Mouse (Mus musculus) natural killer cell, adult 2 months (primary cell): Measurements from ENCODE around the gene Gpr157.

Experiments
- DNase-seq, 2 experiments: peaks; one replicate each; pipeline ENCODE4 v3.0.0; 2022; ENCODE audit warnings: low spot score in 2 of 2

Gene Gpr157

DNA sequence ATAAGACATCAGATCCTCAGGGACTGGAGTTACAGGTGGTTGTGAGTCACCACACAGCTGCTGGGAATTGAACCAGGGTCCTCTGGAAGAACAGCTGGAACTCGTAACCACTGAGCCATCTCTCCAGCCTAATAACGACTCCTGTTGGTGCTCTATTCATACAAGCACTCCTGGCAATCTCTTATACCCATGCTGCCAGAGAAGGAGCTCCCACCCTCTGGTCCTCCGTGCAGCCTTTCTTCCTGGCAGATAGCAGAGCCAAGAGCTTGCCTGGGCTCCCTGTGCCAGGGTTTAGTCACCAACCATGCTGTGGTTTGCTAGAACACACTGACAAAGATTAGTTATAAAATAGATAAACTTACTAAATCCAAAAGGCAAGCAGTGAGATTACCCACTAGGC, 22.5 kb downstream of the Gpr157 start:
- DNase-seq = no peak

DNA sequence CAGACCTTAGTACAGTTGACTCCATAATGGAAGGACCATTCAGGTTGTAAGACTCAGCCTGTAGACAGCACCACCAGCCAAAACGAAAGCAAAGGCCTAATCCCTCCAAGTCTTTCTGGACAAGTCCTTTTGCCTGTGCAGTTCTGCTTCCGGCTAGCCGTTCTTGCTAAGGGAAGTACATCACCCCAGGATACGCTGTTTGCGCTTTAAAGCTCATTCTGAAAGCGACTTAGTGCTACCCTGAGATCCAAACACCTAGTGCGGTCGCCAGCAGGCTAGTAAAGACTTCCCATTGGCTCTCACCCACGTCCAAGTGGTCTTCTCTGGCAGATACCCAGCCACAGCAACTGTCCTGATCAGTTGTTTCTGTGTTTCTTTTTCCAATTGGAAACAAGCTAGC, 23.2 kb downstream of the Gpr157 start:
- no peak for DNase-seq

DNA sequence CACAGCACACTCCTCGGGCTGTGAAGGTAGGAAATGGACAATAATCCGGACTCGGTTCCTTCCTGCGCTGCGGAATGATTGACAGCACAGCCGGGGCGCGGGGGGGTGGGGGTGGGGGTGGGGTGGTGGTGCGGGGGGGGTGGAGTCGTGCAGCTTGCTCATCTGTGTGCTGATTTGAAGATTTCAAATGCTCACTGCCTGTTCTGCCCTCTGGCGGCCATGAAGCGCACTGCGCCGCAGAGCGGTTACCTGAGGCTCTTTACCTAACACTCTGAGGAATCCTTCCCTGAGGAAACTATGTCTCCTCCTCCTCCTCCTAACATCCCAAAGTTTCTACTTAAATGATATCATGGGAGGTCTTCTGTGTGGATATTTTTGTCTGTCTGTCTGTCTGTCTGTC, 25.7 kb downstream of the Gpr157 start:
- peak; percentile 16 to 67 for DNase-seq

DNA sequence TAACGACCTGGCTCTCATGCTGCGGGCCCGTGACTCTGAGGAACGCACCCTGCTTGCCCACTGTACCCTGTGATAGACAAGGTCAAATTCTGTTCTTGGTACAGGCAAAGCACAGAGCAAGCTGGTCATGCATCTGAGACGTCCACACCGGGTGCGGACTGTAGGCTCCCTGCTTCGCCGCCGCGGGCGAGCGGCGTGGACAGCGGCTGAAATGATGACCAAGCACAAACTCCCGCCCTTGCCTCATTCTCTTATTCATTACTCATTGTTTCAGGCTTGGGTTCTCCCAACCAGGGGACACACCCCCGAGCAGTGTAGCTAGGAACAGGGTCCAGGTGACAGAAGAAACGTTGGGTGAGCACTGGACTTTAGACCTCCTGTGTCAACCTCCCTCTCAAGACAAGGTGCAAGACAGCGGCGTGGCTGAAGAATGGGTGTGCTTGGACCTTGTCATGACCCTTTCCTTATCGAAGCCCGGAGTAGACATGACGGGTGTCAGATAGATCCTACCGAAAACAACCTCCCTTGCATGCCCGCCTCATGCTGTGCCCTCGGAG, 27.4 kb downstream of the Gpr157 start:
- DNase-seq = no peak

DNA sequence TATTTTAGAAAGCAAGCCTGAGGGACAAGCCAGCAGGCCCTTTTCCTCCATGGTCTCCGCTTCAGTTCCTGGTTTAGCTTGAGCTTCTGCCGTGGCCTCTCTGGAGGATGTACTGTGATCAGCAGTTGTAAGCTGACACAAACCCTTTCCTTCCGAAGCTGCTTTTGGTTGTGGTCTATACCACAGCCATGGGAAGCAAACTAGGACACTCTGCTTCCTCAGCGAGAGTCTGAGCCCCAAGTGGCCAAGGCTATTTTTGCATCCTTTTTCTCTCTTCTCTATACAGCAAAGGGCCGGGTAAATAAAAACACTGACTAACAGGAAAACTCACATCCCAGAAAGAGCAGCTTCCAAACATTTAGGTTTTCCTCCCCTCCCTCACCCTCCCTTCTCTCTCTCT, 30.1 kb downstream of the Gpr157 start:
- no peak for DNase-seq

DNA sequence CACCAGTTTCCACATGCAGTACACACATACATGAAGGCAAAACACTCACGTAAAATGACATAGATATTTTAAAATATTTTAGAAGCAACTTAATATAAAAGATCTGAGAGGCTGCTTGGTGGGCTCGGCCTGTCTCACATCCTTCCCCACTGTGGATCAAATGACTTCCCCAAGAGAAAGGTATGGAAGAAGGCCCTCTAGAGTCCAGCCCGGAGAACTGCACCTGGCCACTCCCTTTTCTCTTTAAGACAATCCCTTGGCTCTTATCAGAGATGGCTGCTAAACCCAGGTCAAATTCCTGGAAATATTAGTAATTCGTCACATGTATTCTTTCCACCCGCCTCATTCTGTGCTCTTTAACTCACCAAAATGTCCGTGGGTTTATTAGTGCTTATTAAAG, 31.0 kb downstream of the Gpr157 start:
- no peak for DNase-seq

DNA sequence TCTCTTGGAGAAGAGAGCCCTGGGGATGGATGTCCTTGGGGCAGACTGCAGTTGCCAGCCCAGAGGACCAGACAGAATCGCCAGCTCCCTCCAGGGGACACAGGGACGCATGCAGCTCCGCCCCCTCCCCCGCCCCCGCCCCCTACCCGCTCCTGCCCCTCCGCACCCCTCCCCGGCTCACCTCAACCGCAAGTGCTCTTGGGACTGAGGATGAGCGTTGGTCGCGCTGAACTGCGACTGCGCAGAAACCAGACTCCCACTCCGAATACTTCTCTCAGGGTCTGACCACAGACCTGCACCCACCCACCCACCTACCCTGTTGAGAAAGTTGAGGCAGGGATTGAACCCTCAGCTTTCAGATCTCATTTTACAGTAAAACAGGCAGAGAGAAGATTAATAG, 31.9 kb downstream of the Gpr157 start, which contains the start of gene Slc2a5:
TSS of gene Slc2a5 (plus strand) at position 229 of the 400 bp plus-strand sequence.
- no peak for DNase-seq

DNA sequence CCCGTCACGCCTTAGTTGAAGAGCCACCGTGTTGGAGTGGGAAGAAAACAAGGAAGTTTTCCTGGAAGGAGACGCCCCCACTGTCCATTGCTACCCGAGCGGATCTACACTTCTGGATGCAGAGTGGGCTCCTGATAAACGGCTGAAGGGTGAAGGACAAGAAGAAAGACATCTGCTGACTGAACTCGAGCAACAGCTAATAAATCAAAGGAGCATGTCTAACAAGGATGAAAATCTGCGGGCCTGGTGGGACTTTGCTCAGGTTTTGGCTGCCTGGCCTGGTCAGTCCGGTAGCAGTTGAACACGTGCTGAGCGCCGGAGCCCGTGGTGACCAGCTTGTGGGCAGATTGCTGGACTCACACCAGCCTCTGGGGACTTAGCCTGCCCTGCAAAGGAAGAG, 32.5 kb downstream of the Gpr157 start:
- DNase-seq = no peak

DNA sequence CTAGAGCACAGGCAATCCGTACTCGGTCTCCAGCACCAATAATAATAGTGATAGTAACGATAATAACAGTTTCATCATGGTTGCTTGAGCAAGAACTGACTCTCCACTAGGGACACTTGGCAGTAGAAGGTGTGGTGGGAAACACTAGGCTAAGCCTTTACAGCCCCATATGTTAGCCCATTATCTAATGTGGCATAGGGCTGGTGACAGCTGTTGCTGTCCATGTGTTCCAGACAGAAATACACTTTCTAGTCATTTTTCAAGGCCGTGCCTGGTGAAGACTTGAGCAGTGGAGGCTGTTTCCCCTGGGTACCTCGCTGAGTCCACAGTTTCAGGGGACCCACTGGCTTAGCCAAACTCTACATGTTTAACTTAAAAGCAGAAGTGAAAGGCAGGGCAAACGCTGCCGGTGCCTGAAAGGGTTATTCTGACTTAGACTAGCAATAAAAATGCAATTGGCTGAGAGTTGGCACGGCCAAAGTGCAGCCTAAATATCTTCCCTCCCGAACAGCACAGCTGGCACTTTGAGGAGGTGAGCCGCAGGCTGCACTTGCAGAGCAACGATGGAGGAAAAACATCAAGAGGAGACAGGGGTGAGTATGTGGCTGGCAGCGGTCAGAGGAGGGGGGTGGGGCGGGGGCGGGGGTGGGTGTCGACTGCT, 33.1 kb downstream of the Gpr157 start:
- DNase-seq = peak in 1 of 2 experiments; percentile 27

DNA sequence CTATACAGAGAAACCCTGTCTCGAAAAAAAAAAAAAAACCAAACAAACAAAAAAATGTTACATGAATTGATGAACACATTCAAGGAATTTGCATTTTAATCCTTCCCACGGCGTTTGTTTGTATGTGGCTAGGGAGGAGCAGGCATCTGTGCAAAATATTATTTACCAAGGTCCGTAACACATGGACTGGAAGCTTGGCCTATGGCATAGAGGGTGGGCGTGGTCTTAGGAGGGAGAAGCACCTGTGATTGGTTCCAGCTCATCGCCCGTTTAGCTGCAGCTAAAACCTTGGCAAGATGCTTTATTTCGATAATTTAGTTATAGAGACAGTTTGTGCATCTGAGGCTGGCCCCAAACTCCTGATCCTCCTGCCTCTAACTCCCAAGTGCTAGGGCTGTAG, 34.3 kb downstream of the Gpr157 start:
- DNase-seq = no peak

DNA sequence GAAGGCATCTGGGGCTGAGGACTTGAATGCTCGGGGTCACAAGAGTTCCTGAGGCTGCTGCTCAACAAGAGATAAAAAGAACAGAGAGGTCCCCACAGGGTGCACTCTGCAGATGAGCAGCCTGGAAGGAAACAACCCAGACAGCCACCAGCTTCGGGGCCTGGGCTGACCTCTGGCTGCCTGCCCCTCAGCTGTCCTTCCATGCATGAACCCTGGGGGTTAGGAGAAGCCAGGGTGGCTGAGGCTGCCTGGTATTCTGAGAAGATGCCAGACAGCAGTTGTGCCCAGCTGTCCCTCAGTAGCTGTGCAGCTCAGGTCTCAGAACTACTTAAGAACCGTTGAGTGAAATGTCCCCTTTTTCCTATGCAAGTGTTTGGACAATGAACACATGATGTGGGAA, 35.3 kb downstream of the Gpr157 start:
- no peak for DNase-seq

DNA sequence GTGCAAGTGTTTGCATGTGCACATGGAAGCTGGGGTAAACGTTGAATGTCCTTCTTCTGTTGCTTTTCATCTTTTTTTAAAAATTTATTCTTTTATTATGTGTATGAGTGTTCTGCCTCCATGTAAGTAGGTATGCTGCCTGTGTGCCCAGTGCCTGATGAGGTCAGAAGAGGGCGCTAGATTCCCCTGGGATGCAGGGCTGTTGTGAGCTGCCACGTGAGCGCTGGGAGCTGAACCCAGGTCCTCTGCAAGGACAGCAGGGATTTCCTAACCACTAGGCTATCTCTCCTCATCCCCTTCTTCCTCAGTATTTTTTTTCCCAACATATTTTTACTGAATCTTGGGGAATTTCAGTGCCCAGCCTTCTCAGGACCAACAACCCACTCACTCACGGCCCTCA, 39.2 kb downstream of the Gpr157 start:
- DNase-seq = no peak

DNA sequence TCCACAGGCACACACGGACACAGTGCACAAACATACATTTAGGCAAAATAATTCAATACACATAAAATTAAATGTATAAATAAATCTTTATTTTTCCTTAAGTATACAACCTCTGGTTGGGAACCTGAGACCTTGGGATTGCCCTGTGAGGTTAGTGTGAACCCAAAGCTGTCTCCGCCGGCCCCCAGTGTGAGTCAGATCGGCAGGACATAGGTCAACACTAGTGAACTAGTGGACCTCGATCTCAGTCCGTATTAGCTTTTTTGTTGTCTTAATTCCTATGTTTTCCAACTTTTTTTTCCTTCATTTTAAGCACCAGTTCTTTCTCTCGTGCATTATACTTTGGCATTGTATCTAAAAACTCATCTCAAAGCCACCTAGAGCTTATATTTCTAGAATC, 40.7 kb downstream of the Gpr157 start:
- DNase-seq = no peak

DNA sequence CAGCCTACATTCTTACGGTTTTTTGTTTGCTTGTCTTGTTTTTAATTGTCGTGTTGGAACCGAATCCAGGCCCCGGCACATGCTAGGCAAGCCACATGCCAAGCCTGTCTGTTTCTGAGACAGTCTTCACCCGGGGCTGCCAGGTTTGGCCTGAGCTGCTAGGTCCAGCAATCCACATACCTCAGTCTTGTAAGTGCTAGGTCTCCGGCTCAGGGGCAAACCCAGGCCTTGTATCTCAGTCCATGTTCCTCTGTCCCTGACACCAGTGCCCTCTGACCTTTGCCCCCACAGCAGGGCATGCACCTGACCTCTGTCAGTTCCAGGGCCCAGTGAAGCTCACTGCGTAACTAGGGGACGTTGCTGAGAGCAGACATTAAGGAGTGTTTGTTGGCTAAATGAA, 41.4 kb downstream of the Gpr157 start:
- no peak for DNase-seq

DNA sequence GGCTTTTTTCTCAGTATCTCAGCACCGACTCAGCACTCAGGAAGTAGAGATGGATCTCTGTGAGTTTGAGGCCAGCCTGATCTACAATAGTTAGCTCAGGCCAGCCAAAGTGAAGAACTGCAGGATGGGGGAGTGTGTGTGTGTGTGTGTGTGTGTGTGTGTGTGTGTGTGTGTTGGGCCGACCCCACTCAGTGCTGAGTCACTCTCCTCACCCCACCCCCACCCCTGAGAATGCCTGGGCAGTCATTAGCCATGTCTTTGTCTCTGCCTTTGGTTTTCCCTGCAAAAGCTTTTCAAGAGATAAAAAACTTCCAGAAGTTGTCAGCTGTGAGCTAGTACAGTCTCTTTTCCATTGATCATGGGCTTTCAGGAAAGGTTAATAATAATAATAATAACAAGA, 43.5 kb downstream of the Gpr157 start:
- no peak for DNase-seq

DNA sequence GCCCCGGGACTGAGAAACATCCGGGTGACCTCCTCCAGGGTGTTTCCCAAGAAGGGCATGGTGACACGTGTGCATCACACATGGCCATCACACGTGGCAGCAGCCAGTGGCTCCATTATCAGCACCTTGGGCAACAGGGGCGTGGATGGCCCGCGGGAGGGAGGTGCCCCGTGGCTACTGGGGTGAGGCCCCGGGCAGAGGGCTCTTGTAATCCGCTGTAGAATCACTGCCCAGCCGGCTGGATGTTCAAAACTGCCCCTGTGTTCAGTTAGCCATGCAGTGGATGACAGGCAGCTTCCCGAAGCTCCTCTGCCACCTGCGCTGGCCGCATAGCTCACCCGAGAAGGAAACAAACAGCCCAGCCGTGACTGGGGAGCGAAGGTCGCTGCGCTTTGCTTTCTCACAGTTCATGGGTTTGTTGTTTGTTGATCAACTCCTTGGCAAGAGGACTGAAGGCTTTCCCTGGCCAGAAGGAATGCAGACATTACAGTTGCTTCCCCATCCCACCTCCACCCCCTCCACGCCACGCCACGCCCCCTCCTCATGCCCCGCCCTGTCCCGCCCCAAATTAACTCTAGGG, 45.6 kb downstream of the Gpr157 start:
- DNase-seq = no peak

DNA sequence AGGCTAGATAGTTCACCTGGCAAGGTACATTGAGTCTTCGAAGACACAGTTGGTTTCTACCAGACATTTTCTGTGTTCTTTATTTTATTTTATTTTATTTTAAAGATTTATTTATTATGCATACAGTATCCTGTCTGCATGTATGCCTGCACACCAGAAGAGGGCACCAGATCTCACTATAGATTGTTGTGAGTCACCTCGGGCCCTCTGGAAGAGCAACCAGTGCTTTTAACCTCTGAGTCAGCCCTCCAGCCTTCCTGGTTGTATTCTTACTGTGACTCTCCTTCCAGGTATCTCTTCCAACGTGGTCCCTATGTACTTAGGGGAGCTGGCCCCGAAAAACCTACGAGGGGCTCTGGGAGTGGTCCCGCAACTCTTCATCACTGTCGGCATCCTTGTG, 48.1 kb downstream of the Gpr157 start:
- no peak for DNase-seq

DNA sequence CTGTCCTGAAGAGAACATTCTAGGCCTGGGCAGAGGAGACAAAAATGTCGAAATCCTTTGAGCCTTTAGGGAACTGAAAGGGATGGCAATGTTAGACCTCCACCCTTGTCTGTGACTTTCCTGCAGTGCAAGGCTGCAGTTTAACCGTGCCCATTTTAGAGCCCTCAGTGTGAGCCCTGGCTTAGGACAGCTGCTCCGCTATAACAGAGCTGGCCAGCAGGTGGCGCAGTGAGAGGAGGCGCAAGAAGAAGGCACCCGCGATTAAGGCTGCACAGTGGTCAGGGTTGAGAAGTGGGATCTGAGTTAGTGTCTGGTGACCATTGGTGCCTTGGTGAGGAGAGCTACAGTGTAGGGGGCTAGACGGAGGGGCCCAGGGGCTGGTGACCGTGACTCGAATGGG, 49.5 kb downstream of the Gpr157 start:
- peak; percentile 55 to 69 for DNase-seq

DNA sequence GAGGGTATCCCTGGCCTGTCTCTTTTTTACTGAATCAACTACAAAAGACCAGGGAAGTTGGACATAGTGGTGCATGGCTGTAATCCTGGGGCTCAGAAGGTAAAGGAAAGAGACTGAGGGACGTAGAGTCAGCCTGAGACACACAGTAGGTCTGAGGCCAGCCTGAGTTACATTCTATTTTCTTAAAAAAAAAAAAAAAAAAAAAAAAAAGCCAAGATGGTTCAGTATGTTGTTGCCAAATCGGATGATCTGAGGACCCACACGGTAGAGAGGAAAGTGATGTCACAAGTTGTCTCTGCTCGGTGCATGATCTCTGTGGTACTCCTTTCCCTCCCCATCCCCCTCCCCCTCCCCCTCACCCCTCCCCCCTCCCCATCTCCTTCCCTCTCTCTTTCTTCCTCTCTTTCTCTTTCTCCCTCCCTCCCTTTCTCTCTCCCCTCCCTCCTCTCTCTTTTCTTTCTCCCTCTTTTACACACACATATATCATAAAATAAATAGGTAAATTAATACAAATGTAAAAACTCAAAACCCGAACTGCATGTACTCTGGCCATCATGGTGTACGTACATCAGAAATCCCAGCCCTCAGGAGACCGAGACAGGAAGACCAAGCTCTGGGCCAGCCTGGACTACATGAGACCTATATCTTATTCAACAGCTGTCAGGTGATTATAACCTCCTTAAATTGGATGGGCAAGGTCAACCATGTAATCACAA, 50.4 kb downstream of the Gpr157 start:
- no peak for DNase-seq

DNA sequence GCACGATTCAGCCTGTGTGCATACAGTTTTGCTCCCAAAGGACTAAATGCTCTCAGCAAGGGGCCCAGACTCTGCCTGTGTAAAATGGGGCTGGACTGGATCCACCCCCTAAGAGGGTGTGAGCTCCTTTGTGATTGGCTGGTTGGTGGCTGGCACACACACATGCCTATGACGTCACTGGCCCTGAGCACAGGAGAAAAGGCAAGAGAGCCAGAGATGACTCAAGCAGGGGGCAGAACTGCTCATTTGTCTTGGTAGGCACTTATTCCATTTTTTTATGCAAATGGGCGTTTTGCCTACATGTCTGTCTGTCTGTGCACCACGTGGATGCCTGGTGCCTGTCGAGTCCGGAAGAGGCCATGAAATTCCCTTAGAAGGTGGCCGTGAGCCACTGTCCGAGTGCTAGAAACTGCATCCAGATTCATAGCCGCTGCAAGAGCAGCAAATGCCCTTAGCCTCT, 50.9 kb downstream of the Gpr157 start:
- peak; percentile 31 to 56 for DNase-seq

DNA sequence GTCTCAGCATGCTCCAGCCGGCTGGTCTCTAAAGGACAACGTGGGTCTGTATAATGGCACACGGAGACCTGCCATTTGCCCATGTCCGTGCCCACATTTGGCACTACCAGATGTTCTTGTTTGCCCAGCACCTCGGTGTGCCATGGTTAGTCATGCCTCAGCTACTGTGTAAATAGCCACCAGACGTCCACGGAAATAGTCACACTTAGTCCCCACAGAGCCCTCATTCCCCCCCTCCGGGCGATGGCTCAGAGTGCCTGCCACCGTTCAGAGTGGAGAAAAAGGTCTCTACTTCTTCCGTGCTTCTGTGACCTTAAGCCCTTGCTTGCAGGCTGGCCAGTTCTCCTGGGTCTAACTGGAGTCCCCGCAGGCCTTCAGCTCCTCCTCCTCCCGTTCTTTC, 51.9 kb downstream of the Gpr157 start:
- no peak for DNase-seq

DNA sequence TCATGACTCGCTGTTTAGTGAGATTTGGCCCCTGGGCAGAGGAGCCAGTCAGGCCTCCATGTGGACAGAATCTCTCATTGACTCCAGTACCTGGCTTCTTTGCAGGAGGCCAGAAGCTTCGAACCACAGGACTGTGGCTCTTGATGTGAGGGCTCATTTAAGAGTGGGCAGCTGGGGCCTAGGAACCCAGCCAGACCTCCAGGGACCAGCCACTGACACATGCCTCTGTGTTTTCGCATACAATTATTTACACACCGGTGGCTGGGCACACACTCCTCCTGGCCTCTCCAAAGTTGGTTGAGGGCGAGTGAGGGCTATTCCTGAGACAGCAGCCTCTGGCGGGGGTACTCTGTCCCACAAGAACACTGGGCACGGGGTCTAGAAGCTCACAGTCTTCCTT, 53.2 kb downstream of the Gpr157 start:
- no peak for DNase-seq

DNA sequence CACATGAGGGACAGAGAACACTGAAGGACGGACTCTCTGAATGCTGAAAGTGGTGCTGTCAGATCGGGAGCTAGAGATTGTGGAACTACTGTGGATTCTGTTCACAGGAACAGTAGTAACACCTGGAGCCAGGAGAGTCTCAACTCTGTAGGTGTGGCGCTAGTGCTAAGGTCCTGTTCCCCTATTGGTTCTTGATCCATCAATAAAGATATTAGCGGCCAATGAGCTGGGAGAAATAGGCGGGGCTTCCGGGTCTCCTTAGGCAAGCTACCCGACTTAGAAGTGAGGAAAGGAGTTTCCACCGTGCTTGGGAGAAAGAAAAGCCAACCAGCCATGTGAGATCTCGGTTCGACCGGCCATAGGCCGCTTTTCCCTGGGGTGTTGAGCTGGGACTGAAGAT, 57.1 kb downstream of the Gpr157 start:
- DNase-seq = no peak
